Mouse (Mus musculus) small intestine, adult 2 months (tissue): ENCODE measurements at regions not wholly inside any gene's neighbourhood (a gene's known extent, or its start where the extent isn't known, plus 50 kb on each side); places are given as distances from the start of the nearest gene placed in this dataset.

ENCODE experiments used
- H3K27ac ChIP-seq: fragments of 200-500 bp; 2 replicates; pipeline ENCODE4 v1.5.1; 2012; ENCODE audit warnings: low read depth, low read length, control low read depth, inconsistent platforms; ENCODE audit not compliant: insufficient read depth
- H3K27me3 ChIP-seq: fragments of 200-500 bp; 2 replicates; pipeline ENCODE4 v1.6.1; 2012; ENCODE audit warnings: mild to moderate bottlenecking, moderate library complexity, low read length, inconsistent platforms; ENCODE audit not compliant: control insufficient read depth, insufficient read depth
- H3K36me3 ChIP-seq: fragments of 200-500 bp; 2 replicates; pipeline ENCODE4 v1.6.1; 2012; ENCODE audit warnings: mild to moderate bottlenecking, low read length, control low read depth, inconsistent platforms; ENCODE audit not compliant: control insufficient read depth, insufficient read depth
- H3K4me1 ChIP-seq: fragments of 200-500 bp; 2 replicates; pipeline ENCODE4 v1.6.1; 2012; ENCODE audit warnings: low read length, inconsistent platforms, mixed read lengths; ENCODE audit not compliant: control insufficient read depth, insufficient read depth, insufficient read length
- H3K4me3 ChIP-seq: fragments of 200-500 bp; 2 replicates; pipeline ENCODE4 v1.5.1; 2012; ENCODE audit warnings: low read depth, mild to moderate bottlenecking, control low read depth, inconsistent platforms, low read length, moderate library complexity
- CTCF ChIP-seq: fragments of 200-500 bp; IDR thresholded peaks from 2 replicates; pipeline ENCODE4 v1.5.1; 2012; ENCODE audit warnings: low read depth, mild to moderate bottlenecking, control low read depth, inconsistent platforms, low read length, moderate library complexity, mixed read lengths; ENCODE audit not compliant: insufficient replicate concordance, insufficient read length; ENCODE audit errors: extremely low read depth
- POLR2A ChIP-seq: fragments of 200-500 bp; IDR thresholded peaks from 2 replicates; pipeline ENCODE4 v1.6.1; 2012; ENCODE audit warnings: low read depth, mild to moderate bottlenecking, control low read depth, inconsistent platforms, low read length, moderate library complexity
- WGBS: fragments of 180-500 bp; shearing (Covaris S2); methylation state at CpG from one replicate; pipeline ENCODE4 v1.1.7; 2018; 5-methylcytosine and 5-hydroxymethylcytosine counted together

DNA sequence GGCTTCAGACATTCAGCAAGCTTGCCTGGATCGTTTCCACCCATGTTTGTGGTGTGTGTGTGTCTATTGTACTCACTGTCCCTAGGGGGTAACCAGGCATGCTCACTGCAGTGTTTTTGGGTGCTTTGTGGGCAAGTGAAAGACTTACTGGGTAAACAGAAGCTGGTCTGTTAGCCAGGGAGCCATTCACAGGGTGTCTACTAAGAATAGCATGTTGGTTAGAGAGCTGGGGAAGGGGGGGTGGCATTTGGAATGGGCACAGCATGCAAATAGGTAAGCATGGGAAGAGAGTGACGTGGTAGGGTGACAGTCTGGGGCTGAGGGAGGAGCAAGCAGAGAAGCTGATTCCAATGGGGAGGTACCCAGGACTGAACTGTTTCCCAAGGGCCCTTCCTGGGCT, 97.7 kb upstream of the Kazn start:
- Histone ChIP-seq H3K27ac (no peak overlapping the region), H3K36me3 (no peaks in the 10 kb centered on the region), H3K27me3 (no peaks in the 10 kb centered on the region), H3K4me1 (no peaks in the 10 kb centered on the region), H3K4me3 (no peak overlapping the region)
- TF ChIP-seq POLR2A: no peak
- 49% methylated on average over 2 of the region's 2 CpGs for WGBS

DNA sequence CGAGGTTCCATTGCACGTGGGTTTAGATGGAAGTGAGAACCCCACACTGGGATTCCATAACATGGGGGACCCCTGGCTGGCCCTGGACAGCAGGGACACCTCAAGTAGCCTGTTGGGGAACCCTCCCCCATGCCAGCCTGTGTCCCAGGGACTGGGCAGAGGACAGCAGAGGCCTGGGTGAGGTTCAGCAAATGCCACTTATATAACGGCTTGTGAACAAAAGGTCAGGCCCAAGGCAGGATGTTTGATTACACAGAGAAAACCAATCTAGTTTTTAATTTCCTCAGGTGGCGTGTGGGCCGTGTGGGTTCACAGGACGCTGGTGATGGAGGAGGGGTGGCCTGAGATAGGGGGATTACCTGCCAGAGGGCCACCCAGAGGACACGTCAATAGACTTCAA, 94.9 kb upstream of the Kazn start:
- Histone ChIP-seq H3K4me3 (no peak overlapping the region), H3K4me1 (no peaks in the 10 kb centered on the region), H3K36me3 (no peaks in the 10 kb centered on the region), H3K27ac (no peak overlapping the region), H3K27me3 (no peaks in the 10 kb centered on the region)
- TF ChIP-seq CTCF: no peak
- TF ChIP-seq POLR2A: no peak
- WGBS: 67% methylated on average over 7 of the region's 7 CpGs

DNA sequence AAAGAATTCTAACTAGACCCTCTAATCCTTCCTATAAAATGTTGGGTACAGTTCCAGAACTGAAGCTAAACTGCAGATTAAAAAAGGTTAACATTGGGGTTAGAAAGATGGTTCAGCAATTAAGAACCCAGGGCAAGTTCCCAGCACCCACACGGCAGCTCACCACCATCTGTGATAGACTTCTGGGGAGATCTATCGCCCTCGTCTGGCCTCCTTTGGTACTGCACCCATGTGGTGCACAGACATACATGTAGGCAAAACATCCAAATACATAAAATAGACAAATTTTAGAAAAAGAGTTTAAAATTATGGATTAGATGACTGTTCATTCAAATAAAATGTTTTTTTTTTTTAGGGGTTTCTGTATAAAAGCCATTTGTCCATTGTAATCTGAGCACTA, 91.4 kb upstream of the Kazn start:
- WGBS: 90% methylated on average over 3 of the region's 3 CpGs
- H3K4me3 ChIP-seq: no peak overlapping the region

DNA sequence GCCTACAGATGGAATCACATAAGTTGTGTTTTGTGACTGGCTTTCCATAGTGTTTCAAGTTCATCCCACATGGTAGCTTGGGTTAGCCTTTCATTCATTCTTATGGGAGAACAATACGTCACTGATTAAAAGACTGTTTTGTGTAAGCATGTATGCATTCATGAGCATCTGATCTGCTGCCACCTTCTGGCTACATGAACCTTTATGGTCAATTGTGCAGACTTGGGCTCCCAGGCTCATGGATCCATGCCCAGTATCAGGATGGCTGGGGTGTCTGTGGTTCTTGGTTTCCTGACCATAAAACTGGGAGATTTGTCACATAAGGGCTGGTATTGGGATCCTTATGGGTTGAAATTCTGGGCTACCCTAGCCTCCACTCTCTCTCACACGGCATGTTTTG, 90.4 kb upstream of the Kazn start:
- Histone ChIP-seq H3K27ac (no peak overlapping the region), H3K4me1 (no peaks in the 10 kb centered on the region), H3K4me3 (no peak overlapping the region), H3K36me3 (no peaks in the 10 kb centered on the region), H3K27me3 (no peaks in the 10 kb centered on the region)
- TF ChIP-seq CTCF: no peak
- no peak for TF ChIP-seq POLR2A
- WGBS: 83% methylated on average over 2 of the region's 2 CpGs

More for the DNA sequence above, 91.4 kb upstream of the Kazn start:
- no peak overlapping the region for H3K27ac ChIP-seq
- H3K36me3 ChIP-seq: no peaks in the 10 kb centered on the region
- TF ChIP-seq CTCF (no peak), POLR2A (no peak)
- no peaks in the 10 kb centered on the region for H3K27me3 ChIP-seq
- no peaks in the 10 kb centered on the region for H3K4me1 ChIP-seq

DNA sequence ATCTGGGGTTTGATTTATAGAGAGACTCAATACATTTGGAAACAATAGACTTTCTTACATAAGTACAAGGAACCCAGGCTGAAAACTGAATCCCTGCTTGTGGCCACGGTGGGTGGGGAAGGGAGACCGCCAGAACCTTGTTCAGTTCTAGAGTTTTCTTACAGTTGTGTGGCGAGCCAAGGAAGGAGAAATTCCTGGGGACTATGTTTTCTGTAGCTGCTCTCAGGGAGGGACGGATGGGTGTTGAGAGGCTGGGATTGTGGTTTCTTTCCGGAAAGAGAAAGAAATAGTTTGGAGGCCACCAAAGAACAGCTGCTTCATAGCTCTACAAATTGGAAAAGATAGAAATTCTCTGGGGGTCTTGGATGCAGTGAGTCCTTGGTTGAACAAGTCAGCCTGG, 87.3 kb upstream of the Kazn start:
- TF ChIP-seq CTCF (no peak), POLR2A (no peak)
- no peaks in the 10 kb centered on the region for H3K4me1 ChIP-seq
- no peaks in the 10 kb centered on the region for H3K36me3 ChIP-seq
- WGBS: 69% methylated on average over 5 of the region's 5 CpGs
- H3K4me3 ChIP-seq: no peak overlapping the region
- no peak overlapping the region for H3K27ac ChIP-seq
- H3K27me3 ChIP-seq: no peaks in the 10 kb centered on the region

DNA sequence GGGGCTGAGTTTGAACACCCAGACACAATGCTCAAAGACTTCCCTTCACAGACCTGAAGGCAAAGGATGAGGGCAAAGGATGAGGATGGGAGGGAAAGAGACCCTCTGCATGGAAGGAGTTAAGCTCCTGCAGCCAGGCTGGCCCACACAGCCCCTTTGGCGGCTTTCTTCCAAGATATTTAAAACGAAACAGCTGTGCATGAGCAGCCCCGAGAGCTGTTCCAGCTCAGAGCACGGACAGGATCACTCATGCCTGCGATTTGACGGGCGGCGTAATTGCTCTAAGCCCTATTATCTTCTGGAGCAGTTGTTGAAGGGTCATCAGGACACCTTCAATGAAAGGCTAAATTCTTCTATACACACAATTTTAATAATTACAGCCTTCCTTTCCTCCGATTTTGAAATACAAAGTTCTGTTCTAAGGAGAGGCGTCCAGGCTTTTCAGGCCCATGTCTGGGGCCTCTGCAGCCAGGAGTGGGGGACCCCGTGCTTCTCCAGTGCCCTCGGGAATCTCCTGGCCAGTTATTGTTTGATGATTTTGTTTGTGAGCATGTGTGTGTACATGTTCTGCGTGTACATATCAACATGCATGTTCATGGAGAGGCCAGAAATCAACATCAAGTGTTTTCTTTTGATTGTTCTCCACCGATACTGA, 82.1 kb upstream of the Kazn start:
- Histone ChIP-seq H3K36me3 (no peaks in the 10 kb centered on the region), H3K4me3 (no peak overlapping the region), H3K27ac (no peak overlapping the region), H3K4me1 (no peaks in the 10 kb centered on the region), H3K27me3 (no peaks in the 10 kb centered on the region)
- TF ChIP-seq POLR2A: no peak
- TF ChIP-seq CTCF: no peak
- 70% methylated on average over 14 of the region's 14 CpGs for WGBS

DNA sequence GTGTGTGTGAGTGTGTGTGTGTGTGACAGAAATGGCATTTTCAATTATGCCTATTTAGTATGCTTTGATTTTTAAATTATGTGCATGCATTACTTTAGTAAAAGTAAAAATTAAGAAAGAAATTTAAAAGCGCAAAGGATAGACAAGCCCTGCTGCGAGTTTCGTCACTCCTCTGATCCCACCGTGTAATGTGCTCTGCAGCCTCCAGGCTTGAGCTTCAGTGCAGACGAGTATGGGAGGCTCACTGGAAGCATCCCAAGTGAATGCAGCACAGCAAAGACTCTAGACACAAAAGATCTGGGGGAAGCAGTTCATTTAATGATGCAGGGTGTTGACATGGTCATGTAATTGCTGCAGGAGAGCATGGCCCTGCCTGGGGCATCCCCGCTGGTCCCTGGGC, 71.1 kb upstream of the Kazn start:
- WGBS: 86% methylated on average over 6 of the region's 6 CpGs
- TF ChIP-seq POLR2A (no peak), CTCF (no peak)
- Histone ChIP-seq H3K4me1 (no peaks in the 10 kb centered on the region), H3K4me3 (no peak overlapping the region), H3K36me3 (no peaks in the 10 kb centered on the region), H3K27ac (no peak overlapping the region), H3K27me3 (no peaks in the 10 kb centered on the region)
